Mouse (Mus musculus) heart, adult 2 months (tissue): Measurements from ENCODE around the gene Arhgap28.

ENCODE experiments used
- CTCF ChIP-seq: fragments of 200-600 bp; IDR thresholded peaks from 2 replicates; pipeline ENCODE4 v1.8.1; 2022; ENCODE audit warnings: antibody characterized with exemption, mild to moderate bottlenecking, moderate library complexity
- POLR2A ChIP-seq: fragments of 200-500 bp; IDR thresholded peaks from 2 replicates; pipeline ENCODE4 v1.6.1; 2011; ENCODE audit warnings: mild to moderate bottlenecking, low read depth, low read length, control low read depth; ENCODE audit not compliant: insufficient read depth

GRCm38 (mm10) chr17:67995277-67995819 is 8.6 kb downstream of the Arhgap28 start:
- TF ChIP-seq POLR2A (no peak), CTCF (no peak)
